Mouse (Mus musculus): ENCODE data around the gene Htra1.

The Htra1 gene

GRCm38 (mm10) chr7:130968537-130968936, 32.6 kb downstream of the Htra1 start:
- no peak for DNase-seq

DNA sequence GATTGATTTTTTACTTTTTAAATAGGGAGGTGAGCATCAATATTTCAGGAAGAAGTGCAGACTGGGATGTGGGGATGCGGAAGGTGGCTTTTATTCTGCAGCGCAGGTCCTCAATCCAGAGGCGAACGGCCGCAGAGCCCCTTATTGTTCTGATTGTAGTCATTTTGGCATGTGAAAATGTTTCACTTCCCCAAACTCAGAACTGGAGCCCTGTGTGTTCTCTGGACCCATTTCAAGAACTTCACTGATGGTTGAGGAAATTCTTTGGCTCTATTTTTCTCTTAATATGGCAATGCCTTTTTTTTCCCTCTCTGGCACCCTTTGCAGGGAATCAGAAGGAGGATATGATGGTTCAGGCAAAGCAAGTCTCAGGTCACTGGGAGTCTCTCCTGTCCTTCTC, 33.2 kb downstream of the Htra1 start:
- DNase-seq, result no peak

DNA sequence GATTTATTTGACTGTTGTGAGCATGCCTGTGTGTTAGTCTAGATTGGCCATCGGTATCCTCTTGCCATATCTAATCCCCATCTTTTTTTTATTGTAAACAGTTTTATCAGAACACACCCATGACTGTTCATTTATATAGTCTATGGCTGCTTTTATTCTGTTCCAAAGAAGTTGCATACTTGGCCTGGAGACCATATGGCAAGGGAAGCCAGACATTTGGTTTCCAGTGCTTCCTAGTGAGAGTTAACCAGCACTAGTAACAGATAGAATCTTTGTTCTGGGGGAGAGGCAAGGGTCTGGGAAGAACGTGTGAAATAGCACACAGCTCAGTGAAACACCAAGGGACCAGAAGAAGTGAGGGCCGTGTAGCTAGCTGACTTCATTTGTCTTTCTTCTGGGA, 33.6 kb downstream of the Htra1 start:
- DNase-seq, result no peak

- DNase-seq, result no peak
Observed at GRCm38 (mm10) chr7:130972767-130973166, 36.9 kb downstream of the Htra1 start.

DNA sequence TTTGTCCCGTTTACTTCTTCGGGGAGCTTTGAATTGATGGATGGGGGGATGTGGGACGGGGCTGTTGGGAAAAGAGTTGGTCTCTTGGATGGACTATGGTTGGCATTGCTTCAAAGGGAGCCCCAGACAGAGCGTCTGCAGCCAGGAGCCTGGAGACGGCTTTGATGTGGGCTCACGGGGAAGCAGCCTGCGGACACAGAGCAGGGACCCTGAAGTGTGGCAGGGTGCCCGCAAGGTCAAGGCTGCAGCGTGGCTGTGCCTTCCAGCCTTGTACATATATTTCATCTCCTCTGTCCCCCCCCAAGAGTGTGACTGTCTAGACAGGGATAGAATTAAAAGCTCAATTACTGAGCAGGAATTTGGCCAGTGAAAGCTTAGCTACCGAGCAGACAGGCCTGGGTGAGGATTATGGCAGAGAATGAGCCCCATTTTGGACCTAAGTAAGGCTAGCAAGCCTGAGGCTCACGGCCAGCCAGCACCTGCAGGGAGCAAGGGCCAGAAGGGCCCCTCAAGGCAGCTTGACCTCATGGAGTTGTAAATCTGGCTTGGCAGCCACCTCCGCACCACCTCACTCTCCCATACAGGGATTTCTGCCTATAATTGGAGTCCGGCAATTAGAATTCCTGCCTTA, 40.5 kb downstream of the Htra1 start:
- DNase-seq, result no peak

- no peak for DNase-seq
Observed at GRCm38 (mm10) chr7:130977794-130978521, 42.0 kb downstream of the Htra1 start.

DNA sequence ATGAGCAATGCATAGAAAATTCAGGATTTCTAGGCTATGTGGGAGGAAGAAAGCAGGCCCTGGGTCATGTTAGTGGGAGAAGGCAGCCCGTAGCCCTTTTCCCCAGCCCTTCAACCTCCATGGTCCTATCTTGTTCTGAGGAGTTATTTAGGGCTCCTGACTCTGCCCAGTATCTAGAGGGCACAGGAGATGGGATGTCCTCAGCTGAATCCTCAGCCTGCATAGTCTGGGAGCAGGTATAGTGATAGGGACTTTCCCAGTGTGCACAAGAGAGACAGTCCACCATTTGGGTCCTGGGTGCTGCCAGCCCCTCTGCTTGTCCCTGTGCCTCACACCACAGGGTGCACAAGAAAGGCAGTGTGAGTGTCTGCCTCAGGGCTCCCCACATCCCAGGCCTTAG, 42.6 kb downstream of the Htra1 start:
- no peak for DNase-seq

GRCm38 (mm10) chr7:130980130-130980529, 44.2 kb downstream of the Htra1 start:
- no peak for DNase-seq

DNA sequence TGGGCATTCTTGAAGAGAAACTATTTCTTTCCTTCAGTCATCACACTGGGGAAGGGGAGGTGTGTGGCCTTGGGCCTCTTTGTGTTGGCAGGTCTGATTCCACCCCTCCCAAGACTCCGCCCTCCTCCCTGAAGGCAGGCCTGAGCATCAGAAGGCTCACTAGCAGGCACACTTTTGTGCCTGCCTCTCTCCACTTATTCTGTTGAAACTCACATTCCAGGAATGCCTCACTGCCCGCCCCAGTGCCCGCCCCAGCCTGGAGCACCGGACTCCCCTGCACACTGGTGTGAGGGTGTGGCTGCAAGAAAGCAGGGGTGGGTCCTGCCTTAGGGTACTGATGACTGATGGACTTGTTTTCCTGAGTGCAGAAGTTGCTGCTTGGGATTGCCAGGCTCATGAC, 46.5 kb downstream of the Htra1 start:
- peak; percentile 47 for DNase-seq

DNA sequence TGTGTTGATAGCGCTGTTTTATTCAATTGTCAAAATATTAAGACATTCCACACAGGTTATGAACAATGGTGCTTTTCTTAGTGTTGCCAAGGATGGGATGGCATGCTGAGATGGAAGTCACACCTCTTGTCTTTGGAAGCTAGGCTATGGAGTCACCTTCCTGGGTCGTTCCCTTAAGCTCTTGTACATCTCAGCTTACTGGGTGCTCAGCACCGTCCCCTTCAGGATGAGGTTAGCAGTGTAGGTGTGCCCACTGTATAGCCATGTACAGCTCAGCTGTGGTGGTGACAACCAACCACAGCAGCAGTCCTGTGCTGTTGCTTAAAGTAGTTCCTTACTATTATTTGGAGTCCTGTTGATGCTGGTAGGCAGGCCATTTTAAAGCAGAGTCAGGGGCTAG, 47.0 kb downstream of the Htra1 start:
- DNase-seq, result no peak

DNA sequence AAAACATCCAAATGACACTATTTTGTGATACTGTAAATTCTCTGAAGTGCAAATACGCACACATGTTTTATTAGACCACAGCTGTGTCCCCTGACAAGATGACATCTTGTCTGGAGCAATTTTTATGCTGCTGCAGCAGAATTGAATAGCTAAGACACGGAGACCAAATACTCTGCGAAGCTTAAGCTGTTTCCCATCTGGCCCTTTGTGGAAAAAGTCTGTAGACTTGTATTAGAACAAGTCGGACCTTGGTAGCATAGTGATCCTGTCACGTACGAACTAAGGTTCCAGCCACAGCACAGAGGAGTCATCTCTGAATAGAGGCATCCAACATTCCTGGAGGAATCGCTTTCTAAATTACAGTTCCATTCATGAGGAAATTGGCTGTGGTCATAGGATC, 48.4 kb downstream of the Htra1 start:
- DNase-seq, result no peak

GRCm38 (mm10) chr7:130985193-130985592, 49.3 kb downstream of the Htra1 start:
- DNase-seq, result no peak

DNA sequence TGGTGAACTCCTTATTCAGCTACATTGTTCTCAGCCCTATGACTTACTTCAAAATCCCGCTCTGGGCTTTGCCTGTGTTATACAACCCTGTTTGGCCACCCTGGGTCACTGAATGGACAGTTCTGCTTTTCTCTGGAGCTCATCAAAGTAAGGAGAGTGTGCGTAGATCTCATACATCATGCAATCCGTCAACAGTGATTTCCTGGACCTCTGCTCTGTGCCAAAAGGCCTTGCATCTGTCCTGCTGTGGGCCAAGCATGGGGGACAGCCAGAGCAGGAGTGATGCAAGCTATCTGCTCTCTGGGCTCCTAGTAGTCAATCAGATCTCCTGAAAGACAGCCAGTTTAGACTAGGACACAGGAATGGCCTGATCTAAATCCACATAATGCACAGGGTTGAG, 49.8 kb downstream of the Htra1 start:
- no peak for DNase-seq

DNA sequence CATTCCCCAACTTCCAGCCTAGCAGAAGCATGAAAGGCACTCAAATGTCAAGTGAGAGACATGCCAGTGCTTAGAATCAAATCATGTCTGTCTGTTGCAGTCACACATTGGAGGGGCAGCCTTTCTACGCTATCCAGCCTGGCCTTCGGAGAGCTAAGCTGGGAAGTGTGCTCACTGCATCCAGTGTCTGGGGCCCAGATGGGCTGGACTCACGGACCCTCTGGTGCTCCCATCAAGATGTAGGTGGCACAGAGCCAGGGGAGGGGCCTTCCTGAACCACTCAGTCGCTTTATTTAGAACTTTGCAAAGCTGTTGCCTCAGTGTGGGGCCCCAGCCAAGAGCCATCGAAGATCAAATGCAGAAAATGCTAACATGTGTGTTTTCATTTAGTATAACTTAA, 52.2 kb downstream of the Htra1 start:
- DNase-seq, result no peak

- DNase-seq, result no peak
Observed at GRCm38 (mm10) chr7:130989371-130989770, 53.5 kb downstream of the Htra1 start.

- DNase-seq, result no peak
Observed at GRCm38 (mm10) chr7:130991174-130991789, 55.4 kb downstream of the Htra1 start.

GRCm38 (mm10) chr7:130993907-130994306, 58.0 kb downstream of the Htra1 start:
- DNase-seq, result peak; percentile 55

GRCm38 (mm10) chr7:131001976-131002726, 66.2 kb downstream of the Htra1 start:
- DNase-seq, result no peak

- no peak for DNase-seq
Observed at GRCm38 (mm10) chr7:131004071-131004470, 68.2 kb downstream of the Htra1 start.

GRCm38 (mm10) chr7:131007221-131007620, 71.3 kb downstream of the Htra1 start:
- DNase-seq, result no peak

GRCm38 (mm10) chr7:131009178-131009577, 73.3 kb downstream of the Htra1 start:
- DNase-seq, result no peak

GRCm38 (mm10) chr7:131011901-131012300, 76.0 kb downstream of the Htra1 start:
- DNase-seq, result no peak

- no peak for DNase-seq
Observed at GRCm38 (mm10) chr7:131019181-131019580, 83.3 kb downstream of the Htra1 start.

DNA sequence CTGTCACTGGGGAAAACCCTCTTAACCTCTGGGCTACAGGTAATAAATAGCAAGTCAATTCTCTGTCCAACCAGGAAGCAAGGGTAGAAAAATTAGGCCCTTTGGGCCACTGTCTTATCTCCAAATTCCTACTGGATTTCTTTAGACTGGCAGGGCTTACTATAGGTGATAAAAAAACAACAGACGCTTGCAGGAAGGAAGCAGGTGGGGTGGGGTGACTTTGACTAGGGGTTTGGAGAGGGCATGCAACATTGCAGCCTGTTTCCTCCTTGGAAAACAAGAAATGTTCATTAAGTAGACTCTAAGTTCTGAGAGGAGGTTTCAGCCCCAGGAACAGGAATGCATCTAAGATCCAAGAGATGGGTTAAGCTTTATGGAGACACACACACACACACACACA, 88.9 kb downstream of the Htra1 start:
- no peak for DNase-seq
